Mouse (Mus musculus) small intestine, adult 2 months (tissue): Measurements from ENCODE around the gene Klk13. TPM values are rescaled to one million over a fixed set of nuclear protein-coding genes. Genes with fewer than 3 reads are reported as not detected.

Experiments
- H3K27ac ChIP-seq: fragments of 200-500 bp; 2 replicates; pipeline ENCODE4 v1.5.1; 2012; ENCODE audit warnings: low read depth, low read length, control low read depth, inconsistent platforms; ENCODE audit not compliant: insufficient read depth
- H3K27me3 ChIP-seq: fragments of 200-500 bp; 2 replicates; pipeline ENCODE4 v1.6.1; 2012; ENCODE audit warnings: mild to moderate bottlenecking, moderate library complexity, low read length, inconsistent platforms; ENCODE audit not compliant: control insufficient read depth, insufficient read depth
- H3K36me3 ChIP-seq: fragments of 200-500 bp; 2 replicates; pipeline ENCODE4 v1.6.1; 2012; ENCODE audit warnings: mild to moderate bottlenecking, low read length, control low read depth, inconsistent platforms; ENCODE audit not compliant: control insufficient read depth, insufficient read depth
- H3K4me1 ChIP-seq: fragments of 200-500 bp; 2 replicates; pipeline ENCODE4 v1.6.1; 2012; ENCODE audit warnings: low read length, inconsistent platforms, mixed read lengths; ENCODE audit not compliant: control insufficient read depth, insufficient read depth, insufficient read length
- H3K4me3 ChIP-seq: fragments of 200-500 bp; 2 replicates; pipeline ENCODE4 v1.5.1; 2012; ENCODE audit warnings: low read depth, mild to moderate bottlenecking, control low read depth, inconsistent platforms, low read length, moderate library complexity
- CTCF ChIP-seq: fragments of 200-500 bp; IDR thresholded peaks from 2 replicates; pipeline ENCODE4 v1.5.1; 2012; ENCODE audit warnings: low read depth, mild to moderate bottlenecking, control low read depth, inconsistent platforms, low read length, moderate library complexity, mixed read lengths; ENCODE audit not compliant: insufficient replicate concordance, insufficient read length; ENCODE audit errors: extremely low read depth
- POLR2A ChIP-seq: fragments of 200-500 bp; IDR thresholded peaks from 2 replicates; pipeline ENCODE4 v1.6.1; 2012; ENCODE audit warnings: low read depth, mild to moderate bottlenecking, control low read depth, inconsistent platforms, low read length, moderate library complexity
- WGBS: fragments of 180-500 bp; shearing (Covaris S2); methylation state at CpG from one replicate; pipeline ENCODE4 v1.1.7; 2018; 5-methylcytosine and 5-hydroxymethylcytosine counted together
- polyA plus RNA-seq: library from polyadenylated mRNA; depleted of rRNA; stranded (reverse); fragments of >200 nt; gene quantifications from 2 replicates; pipeline ENCODE4 v1.2.3, GENCODE M21; 2012

Gene Klk13
- polyA plus RNA-seq, 1 experiment: not detected

- no peaks in the 10 kb centered on the region for H3K36me3 ChIP-seq
- 12% methylated on average over 19 of the region's 19 CpGs for WGBS
- H3K4me1 ChIP-seq: no peaks in the 10 kb centered on the region
- H3K27me3 ChIP-seq: no peaks in the 10 kb centered on the region
- no peak overlapping the region for H3K27ac ChIP-seq
- H3K4me3 ChIP-seq: no peak overlapping the region
- TF ChIP-seq CTCF: no peak
- TF ChIP-seq POLR2A: no peak
Measured at GRCm38 (mm10) chr7:43713741-43714351, 1.5 kb downstream of the Klk13 start.

- TF ChIP-seq POLR2A (no peak), CTCF (no peak)
- H3K4me1 ChIP-seq: no peaks in the 10 kb centered on the region
- WGBS: 32% methylated on average over 1 of the region's 1 CpGs
- no peaks in the 10 kb centered on the region for H3K27me3 ChIP-seq
- no peak overlapping the region for H3K4me3 ChIP-seq
- H3K27ac ChIP-seq: no peak overlapping the region
- no peaks in the 10 kb centered on the region for H3K36me3 ChIP-seq
Measured at GRCm38 (mm10) chr7:43747788-43748187, 35.4 kb downstream of the Klk13 start.

- TF ChIP-seq POLR2A: no peak
- TF ChIP-seq CTCF: no peak
Measured at GRCm38 (mm10) chr7:43752806-43753205, 40.4 kb downstream of the Klk13 start.

GRCm38 (mm10) chr7:43766484-43766883 lies 54.1 kb downstream of the Klk13 start:
- Histone ChIP-seq H3K4me3 (no peak overlapping the region), H3K4me1 (no peaks in the 10 kb centered on the region), H3K36me3 (no peaks in the 10 kb centered on the region), H3K27ac (no peak overlapping the region), H3K27me3 (no peaks in the 10 kb centered on the region)
- 24% methylated on average over 8 of the region's 8 CpGs for WGBS
- TF ChIP-seq POLR2A (no peak), CTCF (no peak)

More at GRCm38 (mm10) chr7:43752806-43753205, 40.4 kb downstream of the Klk13 start:
- no peaks in the 10 kb centered on the region for H3K4me1 ChIP-seq
- H3K36me3 ChIP-seq: no peaks in the 10 kb centered on the region
- WGBS: 42% methylated on average over 2 of the region's 2 CpGs
- no peak overlapping the region for H3K4me3 ChIP-seq
- H3K27me3 ChIP-seq: no peaks in the 10 kb centered on the region
- H3K27ac ChIP-seq: no peak overlapping the region

GRCm38 (mm10) chr7:43768597-43768996 lies 56.2 kb downstream of the Klk13 start, which contains the start of gene Klk12:
Gene Klk12, plus strand, starts transcription at chr7:43768897.
- no peak for TF ChIP-seq CTCF
- TF ChIP-seq POLR2A: no peak
- Histone ChIP-seq H3K4me1 (no peaks in the 10 kb centered on the region), H3K4me3 (no peak within 1 kb of the TSS), H3K27ac (no peak within 1 kb of the TSS), H3K36me3 (no peaks in the 10 kb centered on the region), H3K27me3 (no peaks in the 10 kb centered on the region)
- 59% methylated on average over 4 of the region's 4 CpGs for WGBS

GRCm38 (mm10) chr7:43769636-43770035 lies 57.3 kb downstream of the Klk13 start:
- Histone ChIP-seq H3K27me3 (no peaks in the 10 kb centered on the region), H3K27ac (no peak overlapping the region), H3K4me3 (no peak overlapping the region), H3K36me3 (no peaks in the 10 kb centered on the region), H3K4me1 (no peaks in the 10 kb centered on the region)
- 87% methylated on average over 8 of the region's 8 CpGs for WGBS
- no peak for TF ChIP-seq POLR2A
- TF ChIP-seq CTCF: no peak

- WGBS: 91% methylated on average over 10 of the region's 10 CpGs
- no peak overlapping the region for H3K27ac ChIP-seq
Measured at GRCm38 (mm10) chr7:43770701-43771100, 58.3 kb downstream of the Klk13 start.

More at GRCm38 (mm10) chr7:43770701-43771100, 58.3 kb downstream of the Klk13 start:
- TF ChIP-seq CTCF: no peak
- no peak for TF ChIP-seq POLR2A
- H3K27me3 ChIP-seq: no peaks in the 10 kb centered on the region
- H3K4me3 ChIP-seq: no peak overlapping the region
- no peaks in the 10 kb centered on the region for H3K36me3 ChIP-seq
- H3K4me1 ChIP-seq: no peaks in the 10 kb centered on the region
